Mouse (Mus musculus): ENCODE measurements around the gene Ces1e. TPM values are rescaled to one million over a fixed set of nuclear protein-coding genes. Genes with fewer than 3 reads are reported as not detected.

Ces1e gene
- total RNA-seq, 2 experiments from 2014 or later, result 0.10 to 0.18 TPM

- intact Hi-C loops (cut with DNase I; ENCODE audit: low total_unique reads), result no loop called here
- no peak for DNase-seq
These were observed 33.0 kb downstream of the Ces1e start for GRCm38 (mm10) chr8:93196436-93196835.

- no peak for DNase-seq
- intact Hi-C loops (cut with DNase I; ENCODE audit: low total_unique reads), result no loop called here
These were observed 48.8 kb downstream of the Ces1e start for GRCm38 (mm10) chr8:93180581-93181129.

GRCm38 (mm10) chr8:93176593-93176992 lies 52.8 kb downstream of the Ces1e start:
- DNase-seq, result no peak
- intact Hi-C loops (cut with DNase I; ENCODE audit: low total_unique reads), result no loop called here

- intact Hi-C loops (cut with DNase I; ENCODE audit: low total_unique reads), result no loop called here
- no peak for DNase-seq
These were observed 54.9 kb downstream of the Ces1e start for GRCm38 (mm10) chr8:93174554-93174953.

GRCm38 (mm10) chr8:93171846-93172590 lies 57.4 kb downstream of the Ces1e start:
- peak; percentile 32 for DNase-seq
- intact Hi-C loops (cut with DNase I; ENCODE audit: low total_unique reads), result no loop called here

GRCm38 (mm10) chr8:93163363-93163762 lies 66.1 kb downstream of the Ces1e start:
- intact Hi-C loops (cut with DNase I; ENCODE audit: low total_unique reads), result no loop called here

GRCm38 (mm10) chr8:93151401-93151800 lies 78.0 kb downstream of the Ces1e start:
- intact Hi-C loops (cut with DNase I; ENCODE audit: low total_unique reads), result no loop called here
- DNase-seq, result no peak

More at GRCm38 (mm10) chr8:93163363-93163762, 66.1 kb downstream of the Ces1e start:
- DNase-seq, result no peak

Other genes with a start within 250 kb of the Ces1e start
- not detected for gene Ces1a, start 181.4 kb downstream of the Ces1e start, total RNA-seq (2021)
- gene Ces1b, start 149.6 kb downstream of the Ces1e start, total RNA-seq (2021), result not detected
- not detected for gene Ces1c, start 98.3 kb downstream of the Ces1e start, total RNA-seq (2021)
- gene Ces1d, start 31.8 kb downstream of the Ces1e start, total RNA-seq (2021), result 1 to 10 TPM; 3.3 to 5.0 TPM
- gene Ces1f, start 50.1 kb upstream of the Ces1e start, total RNA-seq (2021), result not detected
- gene Ces1g, start 107.7 kb upstream of the Ces1e start, total RNA-seq (2021), result not detected
- not detected for gene Ces1h, start 150.1 kb upstream of the Ces1e start, total RNA-seq (2021)